Mouse (Mus musculus) myocyte (in vitro differentiated cells): ENCODE results near the gene Rbms3.

Experiments used
- CEBPB ChIP-seq: IDR thresholded peaks from 2 replicates; pipeline ENCODE4 v1.6.1; 2011; ENCODE audit warnings: mild to moderate bottlenecking, moderate library complexity; ENCODE audit not compliant: poor library complexity, insufficient read depth, severe bottlenecking
- E2F4 ChIP-seq: IDR thresholded peaks from one replicate; pipeline ENCODE4 v1.6.1; 2011; ENCODE audit warnings: mild to moderate bottlenecking, control low read depth, moderate library complexity; ENCODE audit not compliant: insufficient read depth
- MYOD1 ChIP-seq, 3 experiments: IDR thresholded peaks; one replicate each; pipeline ENCODE4 v1.6.1; 2011; ENCODE audit warnings: control low read depth in 2 of 3, low read depth in 2 of 3, mild to moderate bottlenecking in 2 of 3, moderate library complexity in 1 of 3; ENCODE audit not compliant: insufficient read length in 2 of 3, control insufficient read depth in 1 of 3
- MYOG ChIP-seq, 3 experiments: IDR thresholded peaks; one replicate each; pipeline ENCODE4 v1.6.1; 2011; ENCODE audit warnings: control low read depth in 2 of 3, low read depth in 2 of 3, mild to moderate bottlenecking in 2 of 3; ENCODE audit not compliant: insufficient read length in 2 of 3, control insufficient read depth in 1 of 3, insufficient read depth in 1 of 3
- POLR2A ChIP-seq: IDR thresholded peaks from one replicate; pipeline ENCODE4 v1.6.1; 2011; ENCODE audit warnings: low read depth, mild to moderate bottlenecking, control low read depth, moderate library complexity; ENCODE audit not compliant: insufficient read length
- SRF ChIP-seq: IDR thresholded peaks from one replicate; pipeline ENCODE4 v1.6.1; 2011; ENCODE audit warnings: low read depth; ENCODE audit not compliant: control insufficient read depth, insufficient read length
- TCF12 ChIP-seq: IDR thresholded peaks from one replicate; pipeline ENCODE4 v1.6.1; 2011; ENCODE audit warnings: mild to moderate bottlenecking, control low read depth; ENCODE audit not compliant: poor library complexity, insufficient read depth, severe bottlenecking
- USF1 ChIP-seq: IDR thresholded peaks from one replicate; pipeline ENCODE4 v1.6.1; 2011; ENCODE audit warnings: low read depth, mild to moderate bottlenecking, control low read depth, moderate library complexity

DNA sequence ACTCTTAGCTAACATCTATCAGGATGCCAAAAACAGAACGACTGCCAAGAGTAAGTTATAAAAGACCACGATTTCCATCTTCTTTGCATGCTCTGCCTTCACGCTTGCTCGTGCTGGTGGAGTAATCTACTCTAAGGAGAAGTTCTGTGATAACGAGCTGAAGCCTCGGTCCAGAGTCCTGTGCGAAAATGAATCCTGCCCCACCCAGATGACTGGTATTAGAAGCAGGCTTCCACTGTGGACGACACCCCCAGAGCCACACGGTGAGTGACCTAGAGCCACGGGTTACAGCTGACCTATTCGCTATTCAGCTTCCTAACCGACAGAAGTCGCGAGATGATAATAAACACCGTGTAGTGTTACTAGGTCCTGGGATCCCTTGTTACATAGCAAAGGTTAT is 730.3 kb downstream of the Rbms3 start:
- TF ChIP-seq POLR2A (no peak), USF1 (no peak), TCF12 (no peak), SRF (no peak), MYOG (IDR thresholded peaks at IDR 0.05; ENCODE audit: control insufficient read depth in 1 of 3, insufficient read depth in 1 of 3, insufficient read length in 2 of 3, low read depth in 2 of 3) (no peak), E2F4 (no peak), CEBPB (no peak), MYOD1 (IDR thresholded peaks at IDR 0.05; ENCODE audit: control insufficient read depth in 1 of 3, insufficient read length in 2 of 3, low read depth in 2 of 3) (no peak)
